Mouse (Mus musculus): ENCODE results near the gene Samd4b. TPM values are rescaled to one million over a fixed set of nuclear protein-coding genes. Genes with fewer than 3 reads are reported as not detected.

Gene Samd4b
- polyA plus RNA-seq, 1 experiment from 2014 or later = 35.6 TPM

- Histone ChIP-seq H3K9ac (no peak overlapping the region), H3K4me2 (no peak overlapping the region), H3K36me3 (replicated peaks) (no peaks in the 10 kb centered on the region), H3K4me1 (no peaks in the 10 kb centered on the region), H3K27ac (no peak overlapping the region), H3K9me3 (no peaks in the 10 kb centered on the region), H3K27me3 (peaks cover 4% of the 10 kb centered on the region; the same call in 1 of the 2 replicates), H3K4me3 (replicated peaks) (no peak overlapping the region)
- WGBS = 78% methylated on average over 5 of the region's 5 CpGs
- ATAC-seq (ENCODE audit: low FRiP score) = no peak
These were observed 5.2 kb upstream of the Samd4b start for GRCm38 (mm10) chr7:28603136-28603535.

GRCm38 (mm10) chr7:28601668-28602067, 3.7 kb upstream of the Samd4b start:
- 32% methylated on average over 7 of the region's 7 CpGs for WGBS

GRCm38 (mm10) chr7:28601029-28601428, 3.1 kb upstream of the Samd4b start:
- no peak for ATAC-seq (ENCODE audit: low FRiP score)
- peaks cover 4% of the 10 kb centered on the region; the same call in 1 of the 2 replicates for H3K27me3 ChIP-seq
- no peak overlapping the region for H3K4me3 ChIP-seq (replicated peaks)
- no peak overlapping the region for H3K4me2 ChIP-seq
- 14% methylated on average over 11 of the region's 11 CpGs for WGBS
- no peaks in the 10 kb centered on the region for H3K9me3 ChIP-seq
- H3K9ac ChIP-seq = no peak overlapping the region
- H3K4me1 ChIP-seq = peaks cover 15% of the 10 kb centered on the region
- H3K27ac ChIP-seq = no peak overlapping the region
- H3K36me3 ChIP-seq (replicated peaks) = no peaks in the 10 kb centered on the region

More at GRCm38 (mm10) chr7:28601668-28602067, 3.7 kb upstream of the Samd4b start:
- ATAC-seq (ENCODE audit: low FRiP score) = no peak
- Histone ChIP-seq H3K4me1 (peaks cover 9% of the 10 kb centered on the region), H3K27ac (no peak overlapping the region), H3K27me3 (peaks cover 4% of the 10 kb centered on the region; the same call in 1 of the 2 replicates), H3K9ac (no peak overlapping the region), H3K4me2 (no peak overlapping the region), H3K9me3 (no peaks in the 10 kb centered on the region), H3K36me3 (replicated peaks) (no peaks in the 10 kb centered on the region), H3K4me3 (replicated peaks) (no peak overlapping the region)

- Histone ChIP-seq H3K27ac (0 out of 2 replicates have a peak overlapping the region, but pooled peaks have one; percentile 15), H3K4me3 (replicated peaks) (no peak overlapping the region)
- 70% methylated on average over 2 of the region's 2 CpGs for WGBS
These were observed 1.0 kb upstream of the Samd4b start for GRCm38 (mm10) chr7:28598951-28599350.

GRCm38 (mm10) chr7:28597277-28597570, 720 bp downstream of the Samd4b start:
- Histone ChIP-seq H3K27me3 (no peaks in the 10 kb centered on the region), H3K4me2 (peak overlapping the region; percentile 83), H3K36me3 (replicated peaks) (no peaks in the 10 kb centered on the region; the same call in 1 of the 2 replicates), H3K4me3 (replicated peaks) (peak overlapping the region; percentile 68), H3K9ac (peak overlapping the region; percentile 79), H3K9me3 (no peaks in the 10 kb centered on the region), H3K4me1 (peaks cover 34% of the 10 kb centered on the region), H3K27ac (peak overlapping the region; percentile 86)
- 12% methylated on average over 9 of the region's 9 CpGs for WGBS
- ATAC-seq (ENCODE audit: low FRiP score) = no peak

More at GRCm38 (mm10) chr7:28598951-28599350, 1.0 kb upstream of the Samd4b start:
- Histone ChIP-seq H3K27me3 (no peaks in the 10 kb centered on the region), H3K4me1 (peaks cover 24% of the 10 kb centered on the region), H3K36me3 (replicated peaks) (no peaks in the 10 kb centered on the region; the same call in 1 of the 2 replicates), H3K9ac (no peak overlapping the region), H3K9me3 (no peaks in the 10 kb centered on the region), H3K4me2 (no peak overlapping the region)
- ATAC-seq (ENCODE audit: low FRiP score) = no peak

GRCm38 (mm10) chr7:28596436-28597276, 1.3 kb downstream of the Samd4b start:
- Histone ChIP-seq H3K9ac (peak overlapping the region; percentile 79), H3K36me3 (replicated peaks) (no peaks in the 10 kb centered on the region; the same call in 1 of the 2 replicates), H3K27me3 (no peaks in the 10 kb centered on the region), H3K4me1 (peaks cover 34% of the 10 kb centered on the region), H3K4me2 (peak overlapping the region; percentile 83), H3K9me3 (no peaks in the 10 kb centered on the region), H3K4me3 (replicated peaks) (peak overlapping the region; percentile 68), H3K27ac (peak overlapping the region; percentile 86)
- 38% methylated on average over 20 of the region's 20 CpGs for WGBS
- no peak; the same call in 1 of the 2 replicates for ATAC-seq (ENCODE audit: low FRiP score)

GRCm38 (mm10) chr7:28595751-28596435, 2.1 kb downstream of the Samd4b start:
- H3K27ac ChIP-seq = no peak overlapping the region
- H3K9me3 ChIP-seq = no peaks in the 10 kb centered on the region
- no peaks in the 10 kb centered on the region for H3K27me3 ChIP-seq
- H3K4me3 ChIP-seq (replicated peaks) = peak overlapping the region; percentile 68; the same call in 1 of the 2 replicates
- no peak for ATAC-seq (ENCODE audit: low FRiP score)
- H3K9ac ChIP-seq = 0 out of 2 replicates have a peak overlapping the region, but pooled peaks have one; percentile 25
- no peaks in the 10 kb centered on the region; the same call in 1 of the 2 replicates for H3K36me3 ChIP-seq (replicated peaks)
- peak overlapping the region; percentile 83 for H3K4me2 ChIP-seq
- H3K4me1 ChIP-seq = peaks cover 34% of the 10 kb centered on the region
- 86% methylated on average over 8 of the region's 8 CpGs for WGBS

GRCm38 (mm10) chr7:28593206-28594111, 4.5 kb downstream of the Samd4b start:
- no peak overlapping the region for H3K4me2 ChIP-seq
- no peaks in the 10 kb centered on the region for H3K27me3 ChIP-seq
- no peaks in the 10 kb centered on the region; the same call in 1 of the 2 replicates for H3K36me3 ChIP-seq (replicated peaks)
- WGBS = 74% methylated on average over 14 of the region's 14 CpGs
- no peak for ATAC-seq (ENCODE audit: low FRiP score)
- H3K9me3 ChIP-seq = no peaks in the 10 kb centered on the region
- peaks cover 43% of the 10 kb centered on the region for H3K4me1 ChIP-seq
- 0 out of 2 replicates have a peak overlapping the region, but pooled peaks have one; percentile 4 for H3K9ac ChIP-seq
- no peak overlapping the region for H3K4me3 ChIP-seq (replicated peaks)
- no peak overlapping the region for H3K27ac ChIP-seq

- Histone ChIP-seq H3K4me3 (replicated peaks) (no peak overlapping the region), H3K27me3 (no peaks in the 10 kb centered on the region), H3K9me3 (no peaks in the 10 kb centered on the region), H3K27ac (no peak overlapping the region), H3K4me1 (peaks cover 51% of the 10 kb centered on the region), H3K36me3 (replicated peaks) (no peaks in the 10 kb centered on the region; the same call in 1 of the 2 replicates), H3K4me2 (no peak overlapping the region), H3K9ac (no peak overlapping the region)
- WGBS = 47% methylated on average over 1 of the region's 1 CpGs
- no peak for ATAC-seq (ENCODE audit: low FRiP score)
These were observed 6.1 kb downstream of the Samd4b start for GRCm38 (mm10) chr7:28591862-28592261.

- Histone ChIP-seq H3K27ac (no peak overlapping the region), H3K4me2 (no peak overlapping the region), H3K4me3 (replicated peaks) (no peak overlapping the region), H3K9ac (no peak overlapping the region), H3K27me3 (no peaks in the 10 kb centered on the region), H3K9me3 (no peaks in the 10 kb centered on the region), H3K36me3 (replicated peaks) (no peaks in the 10 kb centered on the region), H3K4me1 (peaks cover 42% of the 10 kb centered on the region)
- no peak for ATAC-seq (ENCODE audit: low FRiP score)
These were observed 10.3 kb downstream of the Samd4b start for GRCm38 (mm10) chr7:28587644-28588043.

GRCm38 (mm10) chr7:28586663-28587411, 11.1 kb downstream of the Samd4b start:
- Histone ChIP-seq H3K27me3 (no peaks in the 10 kb centered on the region), H3K9me3 (no peaks in the 10 kb centered on the region), H3K36me3 (replicated peaks) (no peaks in the 10 kb centered on the region), H3K4me1 (peaks cover 42% of the 10 kb centered on the region), H3K4me3 (replicated peaks) (no peak overlapping the region), H3K9ac (0 out of 2 replicates have a peak overlapping the region, but pooled peaks have one; percentile 21), H3K4me2 (no peak overlapping the region), H3K27ac (0 out of 2 replicates have a peak overlapping the region, but pooled peaks have one; percentile 36)
- WGBS = 71% methylated on average over 6 of the region's 6 CpGs
- ATAC-seq (ENCODE audit: low FRiP score) = no peak

Measured in forebrain, embryonic 12.5 days (tissue).